Mouse (Mus musculus) ES-Bruce4 (cell line): Measurements from ENCODE around the gene Gtf2f1. TPM values are rescaled to one million over a fixed set of nuclear protein-coding genes. Genes with fewer than 3 reads are reported as not detected.
A peak's percentile ranks its signal among the peaks of the same experiment; 100 is the strongest.

Experiments
- H3K27ac ChIP-seq: 2 replicates; pipeline ENCODE4 v1.5.1; 2012; ENCODE audit warnings: low read length, inconsistent platforms; ENCODE audit not compliant: insufficient read depth
- H3K27me3 ChIP-seq: 2 replicates; pipeline ENCODE4 v1.6.1; 2012; ENCODE audit warnings: mild to moderate bottlenecking, low read length, inconsistent platforms; ENCODE audit not compliant: control insufficient read depth, poor library complexity, insufficient read depth, severe bottlenecking
- H3K36me3 ChIP-seq: 2 replicates; pipeline ENCODE4 v1.6.1; 2012; ENCODE audit warnings: inconsistent platforms, mild to moderate bottlenecking, low read length, moderate library complexity; ENCODE audit not compliant: control insufficient read depth, poor library complexity, insufficient read depth, severe bottlenecking
- H3K4me1 ChIP-seq: one replicate; pipeline ENCODE4 v1.8.1; 2011; ENCODE audit warnings: low read length; ENCODE audit not compliant: control insufficient read depth, insufficient read depth
- H3K4me3 ChIP-seq: 2 replicates; pipeline ENCODE4 v1.5.1; 2011; ENCODE audit warnings: low read depth, mild to moderate bottlenecking, low read length
- H3K9ac ChIP-seq: 2 replicates; pipeline ENCODE4 v1.6.1; 2012; ENCODE audit warnings: low read depth, mild to moderate bottlenecking, inconsistent platforms; ENCODE audit not compliant: poor library complexity, severe bottlenecking
- H3K9me3 ChIP-seq: replicated peaks from 2 replicates; pipeline ENCODE4 v1.6.1; 2012; ENCODE audit warnings: mild to moderate bottlenecking, low read length, inconsistent platforms; ENCODE audit not compliant: control insufficient read depth, poor library complexity, insufficient read depth, severe bottlenecking
- CTCF ChIP-seq: IDR thresholded peaks from one replicate; pipeline ENCODE4 v1.8.1; 2011; ENCODE audit warnings: low read depth, low read length
- EP300 ChIP-seq: IDR thresholded peaks from 2 replicates; pipeline ENCODE4 v1.6.1; 2011; ENCODE audit warnings: low read depth, low read length; ENCODE audit not compliant: insufficient read depth
- POLR2A ChIP-seq: IDR thresholded peaks from one replicate; pipeline ENCODE4 v1.8.1; 2011; ENCODE audit warnings: low read length; ENCODE audit not compliant: insufficient read depth
- polyA plus RNA-seq: library from polyadenylated mRNA; stranded (reverse); fragments of >200 nt; gene quantifications from 2 replicates; pipeline ENCODE4 v1.2.4, GENCODE M21; 2011; ENCODE audit warnings: low read depth; ENCODE audit not compliant: missing spikeins, insufficient read depth, insufficient read length

The Gtf2f1 gene
- polyA plus RNA-seq, 1 experiment, result 74.1 TPM

- Histone ChIP-seq H3K9ac (no peak overlapping the region), H3K9me3 (no peaks in the 10 kb centered on the region), H3K4me1 (peaks cover 3% of the 10 kb centered on the region), H3K27ac (no peak overlapping the region; the same call in 1 of the 2 replicates), H3K27me3 (no peaks in the 10 kb centered on the region), H3K36me3 (no peaks in the 10 kb centered on the region), H3K4me3 (no peak overlapping the region)
- TF ChIP-seq POLR2A (no peak), EP300 (no peak), CTCF (no peak)
Measured at GRCm38 (mm10) chr17:56973956-56974707, 37.0 kb downstream of the Gtf2f1 start.

GRCm38 (mm10) chr17:56970081-56970480 lies 41.0 kb downstream of the Gtf2f1 start:
- no peak overlapping the region for H3K27ac ChIP-seq
- peaks cover 3% of the 10 kb centered on the region for H3K4me1 ChIP-seq
- H3K9me3 ChIP-seq, result no peaks in the 10 kb centered on the region
- no peaks in the 10 kb centered on the region for H3K36me3 ChIP-seq
- H3K27me3 ChIP-seq, result no peaks in the 10 kb centered on the region
- TF ChIP-seq CTCF (no peak), EP300 (no peak), POLR2A (no peak)
- H3K4me3 ChIP-seq, result no peak overlapping the region
- no peak overlapping the region for H3K9ac ChIP-seq

DNA sequence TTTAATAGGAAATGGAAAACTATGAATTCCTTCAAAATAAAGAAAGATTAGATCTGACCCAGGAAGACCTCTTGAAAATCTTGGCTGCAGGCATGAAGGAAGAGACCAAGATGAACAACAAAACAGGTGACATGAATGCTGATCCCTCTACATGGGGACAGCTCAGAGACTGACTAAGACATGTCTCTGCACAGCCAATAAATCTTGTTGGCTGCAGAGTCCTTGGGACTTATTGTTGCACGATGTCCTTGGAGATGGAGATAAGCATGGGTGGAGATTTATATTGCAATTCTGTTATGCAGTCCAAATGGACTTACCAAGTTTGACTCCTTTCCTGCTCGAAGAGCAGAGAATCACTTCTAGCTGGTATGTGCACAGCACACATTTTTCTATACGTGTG lies 41.8 kb downstream of the Gtf2f1 start:
- Histone ChIP-seq H3K27ac (no peak overlapping the region), H3K27me3 (no peaks in the 10 kb centered on the region), H3K4me1 (no peaks in the 10 kb centered on the region), H3K9ac (no peak overlapping the region), H3K36me3 (no peaks in the 10 kb centered on the region), H3K9me3 (no peaks in the 10 kb centered on the region), H3K4me3 (no peak overlapping the region)
- TF ChIP-seq POLR2A (no peak), CTCF (no peak), EP300 (no peak)

DNA sequence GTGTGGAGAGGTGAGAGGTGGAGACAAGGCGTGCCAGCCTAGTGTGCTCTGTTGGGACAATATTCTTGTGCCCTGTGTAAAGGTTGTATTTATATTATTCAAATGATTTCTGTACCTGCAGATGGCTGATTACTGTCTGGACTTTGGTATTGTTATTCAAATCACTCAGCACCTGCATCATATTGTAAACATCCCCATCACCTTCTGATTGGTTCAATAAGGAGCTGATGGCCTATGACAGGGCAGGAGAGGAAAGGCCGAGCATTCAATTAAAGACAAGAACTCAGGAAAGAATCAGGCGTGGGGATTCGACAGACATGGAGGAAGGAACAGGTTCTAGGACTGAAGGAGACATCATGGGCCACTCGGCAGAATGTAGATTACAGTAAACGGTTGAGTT lies 47.4 kb downstream of the Gtf2f1 start:
- Histone ChIP-seq H3K27ac (no peak overlapping the region), H3K9me3 (no peaks in the 10 kb centered on the region), H3K36me3 (no peaks in the 10 kb centered on the region), H3K4me3 (no peak overlapping the region), H3K4me1 (no peaks in the 10 kb centered on the region), H3K9ac (no peak overlapping the region), H3K27me3 (no peaks in the 10 kb centered on the region)
- TF ChIP-seq CTCF (no peak), POLR2A (no peak), EP300 (no peak)

DNA sequence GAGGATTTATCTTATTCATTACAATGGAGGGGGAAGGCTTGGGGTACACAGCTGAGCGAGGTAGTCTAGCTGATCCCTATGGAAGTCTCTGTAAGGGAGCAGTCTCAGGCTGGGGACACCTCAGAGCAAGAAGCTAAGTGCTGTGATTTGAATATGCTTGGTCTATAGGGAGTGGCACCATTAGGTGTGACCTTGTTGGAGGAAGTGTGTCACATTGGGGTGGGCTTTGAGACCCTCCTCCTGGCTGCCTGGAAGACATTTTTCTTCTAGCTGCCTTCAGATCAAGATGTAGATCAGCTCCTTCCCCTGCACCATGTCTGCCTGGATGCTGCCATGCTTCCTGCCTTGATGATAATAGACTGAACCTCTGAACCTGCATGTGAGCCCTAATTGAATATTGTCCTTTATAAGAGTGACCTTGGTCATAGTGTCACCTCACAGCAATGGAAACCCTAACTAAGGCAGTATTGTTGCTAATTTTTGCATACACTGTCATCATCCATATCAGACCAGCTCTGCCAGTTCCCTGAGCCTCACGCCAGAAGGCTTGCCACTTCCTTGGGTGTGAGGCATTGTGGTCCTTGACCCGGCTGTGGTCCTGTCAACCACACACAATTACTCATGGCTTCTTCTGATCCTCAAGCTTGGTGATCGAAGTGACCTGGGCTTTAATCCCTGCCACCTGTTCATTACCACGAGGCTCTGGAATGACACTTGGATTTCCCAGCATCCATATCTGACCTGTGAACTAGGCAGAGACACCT lies 48.3 kb downstream of the Gtf2f1 start:
- H3K27ac ChIP-seq, result no peak overlapping the region
- TF ChIP-seq EP300, result no peak
- TF ChIP-seq CTCF, result no peak
- TF ChIP-seq POLR2A, result no peak
- no peaks in the 10 kb centered on the region for H3K36me3 ChIP-seq
- no peak overlapping the region for H3K9ac ChIP-seq
- no peak overlapping the region for H3K4me3 ChIP-seq
- no peaks in the 10 kb centered on the region for H3K4me1 ChIP-seq
- H3K27me3 ChIP-seq, result no peaks in the 10 kb centered on the region
- no peaks in the 10 kb centered on the region for H3K9me3 ChIP-seq

DNA sequence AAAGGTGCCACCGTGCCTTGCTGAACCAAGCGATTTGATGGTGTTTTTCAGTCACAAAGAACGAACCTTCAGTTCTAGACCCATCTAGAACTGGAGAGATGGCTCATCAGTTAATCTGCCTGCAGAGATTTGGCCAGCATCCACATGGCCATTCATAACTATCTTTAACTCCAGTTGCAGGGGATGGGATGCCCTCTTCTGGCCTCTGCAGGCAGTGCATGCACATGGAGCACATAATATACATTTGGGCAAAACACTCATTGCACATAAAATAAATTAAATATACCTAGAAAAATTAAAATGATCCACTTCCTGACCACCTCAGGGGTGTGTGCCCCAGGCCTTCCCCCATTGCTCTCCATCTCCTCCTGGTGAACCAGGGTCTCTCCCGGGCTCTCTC lies 49.2 kb downstream of the Gtf2f1 start:
- no peak overlapping the region for H3K27ac ChIP-seq
- no peaks in the 10 kb centered on the region for H3K4me1 ChIP-seq
- H3K9ac ChIP-seq, result no peak overlapping the region
- no peak overlapping the region for H3K4me3 ChIP-seq
- TF ChIP-seq EP300 (no peak), CTCF (peak; percentile 38)
- no peaks in the 10 kb centered on the region for H3K36me3 ChIP-seq
- H3K9me3 ChIP-seq, result no peaks in the 10 kb centered on the region
- no peaks in the 10 kb centered on the region for H3K27me3 ChIP-seq
